Mouse (Mus musculus): ENCODE data around the gene Pif1. TPM values are rescaled to one million over a fixed set of nuclear protein-coding genes. Genes with fewer than 3 reads are reported as not detected.
A peak's percentile ranks its signal among the peaks of the same experiment; 100 is the strongest.

The Pif1 gene
- polyA plus RNA-seq, 1 experiment from 2014 or later, result 13.9 TPM

- no peak overlapping the region for H3K9ac ChIP-seq (ENCODE audit: low read length)
- peak overlapping the region; percentile 56 for H3K27ac ChIP-seq (ENCODE audit: low read length)
- ATAC-seq (replicated peaks; ENCODE audit: extremely low read depth, insufficient read depth, low FRiP score), result no peak
- H3K4me2 ChIP-seq (ENCODE audit: low read depth, low read length), result no peak overlapping the region
- no peaks in the 10 kb centered on the region for H3K27me3 ChIP-seq (ENCODE audit: control insufficient read depth, insufficient read depth, low read length)
- H3K36me3 ChIP-seq (ENCODE audit: control insufficient read depth, insufficient read depth), result peaks cover 20% of the 10 kb centered on the region
- H3K9me3 ChIP-seq (replicated peaks; ENCODE audit: control insufficient read depth, low read length), result no peaks in the 10 kb centered on the region
- 65% methylated on average over 6 of the region's 6 CpGs for WGBS
- H3K4me1 ChIP-seq (ENCODE audit: control insufficient read depth, insufficient read depth, low read length), result peaks cover 2% of the 10 kb centered on the region
- H3K4me3 ChIP-seq (ENCODE audit: low read length), result no peak overlapping the region
These were observed 17.4 kb upstream of the Pif1 start for GRCm38 (mm10) chr9:65569491-65569971.

GRCm38 (mm10) chr9:65572837-65573236 is 14.1 kb upstream of the Pif1 start:
- Histone ChIP-seq H3K9me3 (replicated peaks; ENCODE audit: control insufficient read depth, low read length) (no peaks in the 10 kb centered on the region), H3K9ac (ENCODE audit: low read length) (no peak overlapping the region), H3K36me3 (ENCODE audit: control insufficient read depth, insufficient read depth) (peaks cover 16% of the 10 kb centered on the region), H3K27ac (ENCODE audit: low read length) (no peak overlapping the region), H3K4me1 (ENCODE audit: control insufficient read depth, insufficient read depth, low read length) (peaks cover 31% of the 10 kb centered on the region), H3K4me3 (ENCODE audit: low read length) (no peak overlapping the region), H3K4me2 (ENCODE audit: low read depth, low read length) (no peak overlapping the region), H3K27me3 (ENCODE audit: control insufficient read depth, insufficient read depth, low read length) (no peaks in the 10 kb centered on the region)
- WGBS, result 86% methylated on average over 6 of the region's 6 CpGs
- no peak for ATAC-seq (replicated peaks; ENCODE audit: extremely low read depth, insufficient read depth, low FRiP score)

- peak overlapping the region; percentile 38 for H3K4me2 ChIP-seq (ENCODE audit: low read depth, low read length)
- peaks cover 49% of the 10 kb centered on the region for H3K4me1 ChIP-seq (ENCODE audit: control insufficient read depth, insufficient read depth, low read length)
- peak overlapping the region; percentile 90 for H3K27ac ChIP-seq (ENCODE audit: low read length)
- peak overlapping the region; percentile 45; the same call in 1 of the 2 replicates for H3K9ac ChIP-seq (ENCODE audit: low read length)
- 68% methylated on average over 11 of the region's 11 CpGs for WGBS
- no peak for ATAC-seq (replicated peaks; ENCODE audit: extremely low read depth, insufficient read depth, low FRiP score)
- peaks cover 10% of the 10 kb centered on the region; the same call in 1 of the 2 replicates for H3K36me3 ChIP-seq (ENCODE audit: control insufficient read depth, insufficient read depth)
- H3K4me3 ChIP-seq (ENCODE audit: low read length), result no peak overlapping the region
- H3K27me3 ChIP-seq (ENCODE audit: control insufficient read depth, insufficient read depth, low read length), result no peaks in the 10 kb centered on the region
- no peaks in the 10 kb centered on the region for H3K9me3 ChIP-seq (replicated peaks; ENCODE audit: control insufficient read depth, low read length)
These were observed 12.2 kb upstream of the Pif1 start for GRCm38 (mm10) chr9:65574513-65575392.

GRCm38 (mm10) chr9:65575393-65576196 is 11.4 kb upstream of the Pif1 start:
- H3K27me3 ChIP-seq (ENCODE audit: control insufficient read depth, insufficient read depth, low read length), result no peaks in the 10 kb centered on the region
- H3K9ac ChIP-seq (ENCODE audit: low read length), result peak overlapping the region; percentile 45; the same call in 1 of the 2 replicates
- H3K4me2 ChIP-seq (ENCODE audit: low read depth, low read length), result peak overlapping the region; percentile 38
- ATAC-seq (replicated peaks; ENCODE audit: extremely low read depth, insufficient read depth, low FRiP score), result no peak
- H3K9me3 ChIP-seq (replicated peaks; ENCODE audit: control insufficient read depth, low read length), result no peaks in the 10 kb centered on the region
- H3K4me1 ChIP-seq (ENCODE audit: control insufficient read depth, insufficient read depth, low read length), result peaks cover 51% of the 10 kb centered on the region
- no peak overlapping the region for H3K4me3 ChIP-seq (ENCODE audit: low read length)
- 44% methylated on average over 8 of the region's 8 CpGs for WGBS
- H3K36me3 ChIP-seq (ENCODE audit: control insufficient read depth, insufficient read depth), result peaks cover 10% of the 10 kb centered on the region; the same call in 1 of the 2 replicates
- peak overlapping the region; percentile 90 for H3K27ac ChIP-seq (ENCODE audit: low read length)

GRCm38 (mm10) chr9:65576861-65577510 is 10.0 kb upstream of the Pif1 start:
- peaks cover 54% of the 10 kb centered on the region for H3K4me1 ChIP-seq (ENCODE audit: control insufficient read depth, insufficient read depth, low read length)
- H3K4me2 ChIP-seq (ENCODE audit: low read depth, low read length), result peak overlapping the region; percentile 33; the same call in 1 of the 2 replicates
- H3K9me3 ChIP-seq (replicated peaks; ENCODE audit: control insufficient read depth, low read length), result no peaks in the 10 kb centered on the region
- peak overlapping the region; percentile 90 for H3K27ac ChIP-seq (ENCODE audit: low read length)
- H3K9ac ChIP-seq (ENCODE audit: low read length), result 0 out of 2 replicates have a peak overlapping the region, but pooled peaks have one; percentile 41
- H3K4me3 ChIP-seq (ENCODE audit: low read length), result no peak overlapping the region
- no peak for ATAC-seq (replicated peaks; ENCODE audit: extremely low read depth, insufficient read depth, low FRiP score)
- peaks cover 5% of the 10 kb centered on the region; the same call in 1 of the 2 replicates for H3K36me3 ChIP-seq (ENCODE audit: control insufficient read depth, insufficient read depth)
- WGBS, result 38% methylated on average over 7 of the region's 7 CpGs
- H3K27me3 ChIP-seq (ENCODE audit: control insufficient read depth, insufficient read depth, low read length), result no peaks in the 10 kb centered on the region

- ATAC-seq (replicated peaks; ENCODE audit: extremely low read depth, insufficient read depth, low FRiP score), result no peak
- H3K4me3 ChIP-seq (ENCODE audit: low read length), result no peak overlapping the region
These were observed 9.3 kb upstream of the Pif1 start for GRCm38 (mm10) chr9:65577511-65578196.

GRCm38 (mm10) chr9:65578801-65579249 is 8.1 kb upstream of the Pif1 start:
- Histone ChIP-seq H3K4me3 (ENCODE audit: low read length) (peak overlapping the region; percentile 82), H3K27ac (ENCODE audit: low read length) (peak overlapping the region; percentile 85), H3K9ac (ENCODE audit: low read length) (peak overlapping the region; percentile 88), H3K27me3 (ENCODE audit: control insufficient read depth, insufficient read depth, low read length) (no peaks in the 10 kb centered on the region), H3K36me3 (ENCODE audit: control insufficient read depth, insufficient read depth) (no peaks in the 10 kb centered on the region), H3K4me1 (ENCODE audit: control insufficient read depth, insufficient read depth, low read length) (peaks cover 54% of the 10 kb centered on the region), H3K9me3 (replicated peaks; ENCODE audit: control insufficient read depth, low read length) (no peaks in the 10 kb centered on the region), H3K4me2 (ENCODE audit: low read depth, low read length) (peak overlapping the region; percentile 66)
- WGBS, result 47% methylated on average over 9 of the region's 9 CpGs
- no peak for ATAC-seq (replicated peaks; ENCODE audit: extremely low read depth, insufficient read depth, low FRiP score)

More at GRCm38 (mm10) chr9:65577511-65578196, 9.3 kb upstream of the Pif1 start:
- Histone ChIP-seq H3K4me2 (ENCODE audit: low read depth, low read length) (peak overlapping the region; percentile 66), H3K4me1 (ENCODE audit: control insufficient read depth, insufficient read depth, low read length) (peaks cover 54% of the 10 kb centered on the region), H3K36me3 (ENCODE audit: control insufficient read depth, insufficient read depth) (no peaks in the 10 kb centered on the region; the same call in 1 of the 2 replicates), H3K27me3 (ENCODE audit: control insufficient read depth, insufficient read depth, low read length) (no peaks in the 10 kb centered on the region), H3K9ac (ENCODE audit: low read length) (0 out of 2 replicates have a peak overlapping the region, but pooled peaks have one; percentile 14), H3K9me3 (replicated peaks; ENCODE audit: control insufficient read depth, low read length) (no peaks in the 10 kb centered on the region), H3K27ac (ENCODE audit: low read length) (0 out of 2 replicates have a peak overlapping the region, but pooled peaks have one; percentile 43)
- WGBS, result 93% methylated on average over 4 of the region's 4 CpGs
